ENCODE assay signal across 9 mouse cellular contexts in the genomic region with DNA sequence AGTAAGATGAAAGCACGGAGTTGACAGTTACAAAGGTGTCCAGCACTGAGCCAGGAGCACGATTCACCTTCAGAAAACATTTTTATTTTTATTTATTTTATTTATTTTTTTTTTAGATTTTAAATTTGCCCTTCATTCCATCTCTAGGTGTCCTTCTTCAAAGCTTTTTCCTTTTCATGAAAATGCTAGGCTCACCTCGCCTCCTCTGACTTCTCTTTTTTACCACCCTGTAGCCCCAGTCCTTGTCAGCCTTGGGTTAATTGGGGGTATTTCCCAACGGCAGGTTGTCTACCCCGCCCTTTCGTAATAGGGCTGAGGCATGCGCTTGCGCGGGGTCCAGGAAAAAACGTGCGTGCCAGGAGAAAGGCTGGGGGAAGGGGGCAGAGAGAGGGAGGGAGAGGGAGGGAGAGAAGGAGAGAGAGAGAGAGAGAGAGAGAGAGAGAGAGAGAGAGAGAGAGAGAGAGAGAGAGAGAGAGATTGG. TPM values are rescaled to one million over a fixed set of nuclear protein-coding genes. Genes with fewer than 3 reads are reported as not detected.
DNase-seq lines count a peak whose midpoint lies in the region; ATAC-seq lines count a peak whose summit lies in the region.
"Had no signal": no experiment of that assay in that cellular context is flagged by ENCODE, and none has a peak within 500 bp of the region (broad histone marks: within the 10 kb centered on the region; RNA-seq: fewer than 3 reads in every experiment).

No protein-coding gene starts in this region.

- H3K36me3 ChIP-seq in kidney, embryonic 14.5 days (ENCODE audit: control insufficient read depth, insufficient read depth, low read length), result no peaks in the 10 kb centered on the region
- H3K36me3 ChIP-seq in forebrain, embryonic 11.5 days (ENCODE audit: control insufficient read depth, insufficient read depth, low read length), result no peaks in the 10 kb centered on the region
- H3K36me3 ChIP-seq in limb, embryonic 12.5 days, result no peaks in the 10 kb centered on the region
- H3K36me3 ChIP-seq in stomach, embryonic 15.5 days, result no peaks in the 10 kb centered on the region

- H3K4me3 ChIP-seq in kidney, embryonic 14.5 days (ENCODE audit: low read length), result peak overlapping the region; percentile 31; the same call in 1 of the 2 replicates
- peak overlapping the region; percentile 21 for H3K4me3 ChIP-seq in forebrain, embryonic 11.5 days (ENCODE audit: low read depth, low read length)
- H3K4me3 ChIP-seq in limb, embryonic 12.5 days (replicated peaks), result peak overlapping the region; percentile 34
- H3K4me3 ChIP-seq in stomach, embryonic 15.5 days (replicated peaks), result peak overlapping the region; percentile 35; the same call in 1 of the 2 replicates

- H3K4me2 ChIP-seq in kidney, embryonic 14.5 days (replicated peaks; ENCODE audit: low read depth, low read length), result peak overlapping the region; percentile 78
- H3K4me2 ChIP-seq in forebrain, embryonic 11.5 days (ENCODE audit: low read depth, low read length, severe bottlenecking), result peak overlapping the region; percentile 45
- H3K4me2 ChIP-seq in limb, embryonic 12.5 days, result peak overlapping the region; percentile 54
- peak overlapping the region; percentile 58 for H3K4me2 ChIP-seq in stomach, embryonic 15.5 days

- no peak overlapping the region for H3K9ac ChIP-seq in kidney, embryonic 14.5 days (ENCODE audit: low read depth, low read length)
- no peak overlapping the region for H3K9ac ChIP-seq in forebrain, embryonic 11.5 days (ENCODE audit: low read length)
- no peak overlapping the region for H3K9ac ChIP-seq in limb, embryonic 12.5 days (replicated peaks)
- no peak overlapping the region for H3K9ac ChIP-seq in stomach, embryonic 15.5 days

- peaks cover 40% of the 10 kb centered on the region for H3K4me1 ChIP-seq in kidney, embryonic 14.5 days (ENCODE audit: control insufficient read depth, insufficient read depth, low read length)
- peaks cover 26% of the 10 kb centered on the region for H3K4me1 ChIP-seq in forebrain, embryonic 11.5 days (replicated peaks; ENCODE audit: control insufficient read depth, insufficient read depth, low read length)
- H3K4me1 ChIP-seq in limb, embryonic 12.5 days (replicated peaks), result peaks cover 48% of the 10 kb centered on the region
- peaks cover 49% of the 10 kb centered on the region for H3K4me1 ChIP-seq in stomach, embryonic 15.5 days

- no peak for ATAC-seq in kidney, embryonic 14.5 days (ENCODE audit: low FRiP score, low TSS enrichment)
- ATAC-seq in forebrain, embryonic 11.5 days (replicated peaks; ENCODE audit: low FRiP score), result no peak
- ATAC-seq in limb, embryonic 12.5 days (ENCODE audit: insufficient number of reproducible peaks, insufficient read depth, low FRiP score, low TSS enrichment, low read depth), result no peak
- ATAC-seq in stomach, embryonic 15.5 days (ENCODE audit: insufficient read depth, low FRiP score, low read depth), result no peak
- ATAC-seq: Patski had no signal

- H3K27me3 ChIP-seq in kidney, embryonic 14.5 days (ENCODE audit: control insufficient read depth, insufficient read depth, low read length), result peaks cover 31% of the 10 kb centered on the region
- peaks cover 64% of the 10 kb centered on the region for H3K27me3 ChIP-seq in forebrain, embryonic 11.5 days (ENCODE audit: control insufficient read depth, insufficient read depth, low read length)
- peaks cover 82% of the 10 kb centered on the region for H3K27me3 ChIP-seq in limb, embryonic 12.5 days
- H3K27me3 ChIP-seq in stomach, embryonic 15.5 days (replicated peaks), result peaks cover 27% of the 10 kb centered on the region
- H3K27me3 ChIP-seq: Patski had no signal

- WGBS in kidney, embryonic 14.5 days, result 10% methylated on average over 11 of the region's 11 CpGs
- WGBS in forebrain, embryonic 11.5 days, result 12% methylated on average over 11 of the region's 11 CpGs
- WGBS in limb, embryonic 12.5 days, result 10% methylated on average over 11 of the region's 11 CpGs
- WGBS in stomach, embryonic 15.5 days, result 11% methylated on average over 11 of the region's 11 CpGs

- no peak overlapping the region for H3K27ac ChIP-seq in kidney, embryonic 14.5 days (ENCODE audit: low read depth, low read length)
- H3K27ac ChIP-seq in forebrain, embryonic 11.5 days (ENCODE audit: low read depth, low read length), result no peak overlapping the region
- no peak overlapping the region for H3K27ac ChIP-seq in limb, embryonic 12.5 days
- no peak overlapping the region for H3K27ac ChIP-seq in stomach, embryonic 15.5 days

- H3K9me3 ChIP-seq in kidney, embryonic 14.5 days (ENCODE audit: control insufficient read depth, low read length), result no peaks in the 10 kb centered on the region
- no peaks in the 10 kb centered on the region for H3K9me3 ChIP-seq in forebrain, embryonic 11.5 days (ENCODE audit: control insufficient read depth, low read length)
- H3K9me3 ChIP-seq in limb, embryonic 12.5 days, result no peaks in the 10 kb centered on the region
- H3K9me3 ChIP-seq in stomach, embryonic 15.5 days, result no peaks in the 10 kb centered on the region

- DNase-seq in kidney, postnatal 25 days, result no peak
- DNase-seq in NIH3T3 (ENCODE audit: low read depth), result peak; percentile 56
- DNase-seq in forebrain, embryonic 11.5 days (ENCODE audit: low spot score), result no peak
- DNase-seq in gastrocnemius, postnatal 4 days (ENCODE audit: low spot score in 2 of 2), result no peak
- no peak for DNase-seq in c-Kit-positive CD71-positive TER-119-positive erythroid progenitor cells, embryonic 14.5 days (ENCODE audit: low spot score)

RNA-seq across cellular contexts. Expression of gene Ccr10, which starts 0.4 kb away (rescaled TPM):
- 0.24 and 0.51 TPM in 2 replicates for polyA plus RNA-seq in kidney, embryonic 14.5 days (2014; fragmentation: Nextera tagmentation; extraction: Ambion mirVana)
- 0.17 TPM in 1 of 2 replicates, not detected in the other for polyA plus RNA-seq in forebrain, embryonic 11.5 days (2014; fragmentation: Nextera tagmentation; extraction: Ambion mirVana)
- polyA plus RNA-seq in limb, embryonic 12.5 days (2016; fragmentation: Nextera tagmentation; extraction: Ambion mirVana), result 0.24 TPM in 1 of 2 replicates, not detected in the other
- 0.19 and 0.34 TPM in 2 replicates for polyA plus RNA-seq in stomach, embryonic 15.5 days (2015; fragmentation: Nextera tagmentation; extraction: Ambion mirVana)
- under 1 TPM; 0.36 to 0.37 TPM for total RNA-seq in gastrocnemius, postnatal 4 days (2021)

RNA-seq across cellular contexts. Expression of gene Plekhh3, which starts 4.5 kb away (rescaled TPM):
- polyA plus RNA-seq in kidney, embryonic 14.5 days (2014; fragmentation: Nextera tagmentation; extraction: Ambion mirVana), result 17.0 and 17.9 TPM in 2 replicates
- 7.9 and 9.1 TPM in 2 replicates for polyA plus RNA-seq in forebrain, embryonic 11.5 days (2014; fragmentation: Nextera tagmentation; extraction: Ambion mirVana)
- polyA plus RNA-seq in limb, embryonic 12.5 days (2016; fragmentation: Nextera tagmentation; extraction: Ambion mirVana), result 5.3 and 7.0 TPM in 2 replicates
- polyA plus RNA-seq in stomach, embryonic 15.5 days (2015; fragmentation: Nextera tagmentation; extraction: Ambion mirVana), result 19.7 and 23.5 TPM in 2 replicates
- 10 to 100 TPM; 39.5 to 41.4 TPM for total RNA-seq in gastrocnemius, postnatal 4 days (2021)

RNA-seq across cellular contexts. Expression of gene Cntnap1, which starts 5.4 kb away (rescaled TPM):
- polyA plus RNA-seq in kidney, embryonic 14.5 days (2014; fragmentation: Nextera tagmentation; extraction: Ambion mirVana), result 1.7 and 2.1 TPM in 2 replicates
- polyA plus RNA-seq in forebrain, embryonic 11.5 days (2014; fragmentation: Nextera tagmentation; extraction: Ambion mirVana), result 0.35 and 0.55 TPM in 2 replicates
- polyA plus RNA-seq in limb, embryonic 12.5 days (2016; fragmentation: Nextera tagmentation; extraction: Ambion mirVana), result 0.24 and 0.27 TPM in 2 replicates
- polyA plus RNA-seq in stomach, embryonic 15.5 days (2015; fragmentation: Nextera tagmentation; extraction: Ambion mirVana), result 2.0 and 2.6 TPM in 2 replicates
- total RNA-seq in gastrocnemius, postnatal 4 days (2021), result 1 to 10 TPM; 3.2 to 4.1 TPM

RNA-seq across cellular contexts. Expression of gene Tubg2, which starts 20.0 kb away (rescaled TPM):
- polyA plus RNA-seq in kidney, embryonic 14.5 days (2014; fragmentation: Nextera tagmentation; extraction: Ambion mirVana), result 3.7 and 4.5 TPM in 2 replicates
- polyA plus RNA-seq in forebrain, embryonic 11.5 days (2014; fragmentation: Nextera tagmentation; extraction: Ambion mirVana), result 3.9 and 4.5 TPM in 2 replicates
- 6.3 and 6.4 TPM in 2 replicates for polyA plus RNA-seq in limb, embryonic 12.5 days (2016; fragmentation: Nextera tagmentation; extraction: Ambion mirVana)
- polyA plus RNA-seq in stomach, embryonic 15.5 days (2015; fragmentation: Nextera tagmentation; extraction: Ambion mirVana), result 3.4 and 3.8 TPM in 2 replicates
- total RNA-seq in gastrocnemius, postnatal 4 days (2021), result 1 to 10 TPM; 6.8 TPM

RNA-seq across cellular contexts. Expression of gene Ezh1, which starts 50.6 kb away (rescaled TPM):
- polyA plus RNA-seq in kidney, embryonic 14.5 days (2014; fragmentation: Nextera tagmentation; extraction: Ambion mirVana), result 18.2 and 27.4 TPM in 2 replicates
- polyA plus RNA-seq in forebrain, embryonic 11.5 days (2014; fragmentation: Nextera tagmentation; extraction: Ambion mirVana), result 10.5 and 12.8 TPM in 2 replicates
- polyA plus RNA-seq in limb, embryonic 12.5 days (2016; fragmentation: Nextera tagmentation; extraction: Ambion mirVana), result 14.2 and 16.4 TPM in 2 replicates
- polyA plus RNA-seq in stomach, embryonic 15.5 days (2015; fragmentation: Nextera tagmentation; extraction: Ambion mirVana), result 14.9 and 16.7 TPM in 2 replicates
- total RNA-seq in gastrocnemius, postnatal 4 days (2021), result 10 to 100 TPM; 19.3 to 24.6 TPM
